Mouse (Mus musculus): Measurements from ENCODE around the gene Insr.
"Not testable (repeated sequence)": the region's sequence is repeated elsewhere in the genome, so short reads cannot be mapped to it uniquely, and the experiment has no call there.

Insr gene

GRCm38 (mm10) chr8:3230118-3231060, 49.0 kb downstream of the Insr start:
- no peak for DNase-seq

- no peak for DNase-seq
These were observed 52.0 kb downstream of the Insr start for GRCm38 (mm10) chr8:3227423-3227822.

GRCm38 (mm10) chr8:3225731-3226130, 53.7 kb downstream of the Insr start:
- no peak for DNase-seq

GRCm38 (mm10) chr8:3225184-3225583, 54.2 kb downstream of the Insr start:
- no peak for DNase-seq

GRCm38 (mm10) chr8:3222636-3222965, 56.8 kb downstream of the Insr start:
- DNase-seq, result no peak

- no peak for DNase-seq
These were observed 57.3 kb downstream of the Insr start for GRCm38 (mm10) chr8:3221960-3222635.

- DNase-seq, result peak; percentile 88 to 89
These were observed 58.1 kb downstream of the Insr start for GRCm38 (mm10) chr8:3221047-3221959.

GRCm38 (mm10) chr8:3220502-3220901, 58.9 kb downstream of the Insr start:
- peak; percentile 43 to 45 for DNase-seq

GRCm38 (mm10) chr8:3219921-3220411, 59.5 kb downstream of the Insr start:
- DNase-seq, result peak in 1 of 2 experiments; percentile 18

GRCm38 (mm10) chr8:3219266-3219665, 60.2 kb downstream of the Insr start:
- DNase-seq, result no peak

- DNase-seq, result peak in 1 of 2 experiments; percentile 54
These were observed 62.8 kb downstream of the Insr start for GRCm38 (mm10) chr8:3216541-3217092.

GRCm38 (mm10) chr8:3215561-3215960, 63.9 kb downstream of the Insr start:
- DNase-seq, result no peak

- no peak for DNase-seq
These were observed 64.8 kb downstream of the Insr start for GRCm38 (mm10) chr8:3214601-3215000.

GRCm38 (mm10) chr8:3211456-3211855, 68.0 kb downstream of the Insr start:
- DNase-seq, result peak; percentile 26 to 55

- DNase-seq, result no peak
These were observed 69.5 kb downstream of the Insr start for GRCm38 (mm10) chr8:3209960-3210359.

- no peak for DNase-seq
These were observed 70.1 kb downstream of the Insr start for GRCm38 (mm10) chr8:3209268-3209667.

GRCm38 (mm10) chr8:3208729-3209128, 70.7 kb downstream of the Insr start:
- DNase-seq, result no peak

- no peak for DNase-seq
These were observed 74.5 kb downstream of the Insr start for GRCm38 (mm10) chr8:3204758-3205443.

GRCm38 (mm10) chr8:3202792-3203191, 76.6 kb downstream of the Insr start:
- DNase-seq, result no peak

GRCm38 (mm10) chr8:3194297-3194696, 85.1 kb downstream of the Insr start:
- DNase-seq, result not testable (repeated sequence)

- DNase-seq, result no peak
These were observed 88.4 kb downstream of the Insr start for GRCm38 (mm10) chr8:3191006-3191405.

- DNase-seq, result no peak
These were observed 92.0 kb downstream of the Insr start for GRCm38 (mm10) chr8:3187456-3187855.

All from cerebellum, postnatal 14 days (tissue).